Mouse (Mus musculus) megakaryocyte-erythroid progenitor cell, adult 5-6 weeks (primary cell): ENCODE data around the gene Ndufc1. TPM values are rescaled to one million over a fixed set of nuclear protein-coding genes. Genes with fewer than 3 reads are reported as not detected.
"Not testable (repeated sequence)": the region's sequence is repeated elsewhere in the genome, so short reads cannot be mapped to it uniquely, and the experiment has no call there.

Source experiments
- ATAC-seq: replicated peaks from 2 replicates; pipeline ENCODE4 v1.8.0; 2016; ENCODE audit warnings: mild to moderate bottlenecking, inconsistent platforms; ENCODE audit not compliant: severe bottlenecking, poor library complexity, low FRiP score, low TSS enrichment
- total RNA-seq, 2 experiments: library from RNA; stranded (forward) in 1 of 2; stranded (reverse) in 1 of 2; fragments of 200-1000, 215-1000 nt in 1 of 2; fragments of >200 nt in 1 of 2; fragmentation: Nextera tagmentation in 1 of 2; gene quantifications; 2 replicates each; pipeline ENCODE4 v1.2.3; 2014 to 2017

Ndufc1 gene
- total RNA-seq, 2 experiments from 2014 or later = 64.5 to 323 TPM

DNA sequence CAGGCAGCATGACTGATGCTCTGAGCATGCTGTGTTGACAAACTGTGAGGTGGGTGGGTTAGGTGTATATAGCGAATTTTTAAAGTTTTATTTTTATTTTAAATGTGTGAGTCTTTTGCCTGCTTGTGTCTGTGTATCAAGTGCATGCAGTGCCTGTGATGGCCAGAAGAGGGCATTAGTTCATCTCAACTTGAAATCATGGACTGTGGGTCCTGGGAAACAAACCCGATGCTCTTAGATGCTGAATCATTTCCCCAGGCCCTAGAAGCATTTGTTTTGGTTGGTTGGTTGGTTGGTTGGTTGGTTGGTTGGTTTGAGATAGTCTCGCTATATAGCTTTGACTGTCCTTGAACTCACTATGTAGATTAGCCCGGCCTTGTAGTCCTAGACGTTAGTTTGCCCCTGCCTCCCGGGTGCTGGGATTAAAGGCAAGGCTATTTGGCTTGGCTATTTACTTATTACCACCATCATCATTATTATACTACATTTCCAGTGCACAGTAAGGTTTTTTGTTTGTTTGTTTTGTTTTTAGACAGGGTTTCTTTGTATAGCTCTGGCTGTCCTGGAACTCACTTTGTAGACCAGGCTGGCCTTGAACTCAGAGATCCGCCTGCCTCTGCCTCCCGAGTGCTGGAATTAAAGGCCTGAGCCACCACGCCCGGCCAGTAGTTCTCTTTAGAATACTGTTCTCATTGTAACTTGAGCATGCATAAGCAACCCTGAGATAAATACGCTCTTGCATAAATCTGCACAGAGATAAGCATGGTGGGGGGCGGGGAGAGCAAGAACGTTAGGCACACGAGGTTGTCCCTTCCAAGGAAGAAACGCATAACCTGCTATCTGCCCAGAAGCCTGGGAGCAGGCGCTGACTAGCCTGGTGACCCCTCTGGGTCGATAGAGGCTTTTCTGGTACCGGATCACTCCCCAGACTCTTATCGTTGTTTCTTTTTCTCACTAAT lies 33.2 kb downstream of the Ndufc1 start:
- ATAC-seq = peak; percentile 66

DNA sequence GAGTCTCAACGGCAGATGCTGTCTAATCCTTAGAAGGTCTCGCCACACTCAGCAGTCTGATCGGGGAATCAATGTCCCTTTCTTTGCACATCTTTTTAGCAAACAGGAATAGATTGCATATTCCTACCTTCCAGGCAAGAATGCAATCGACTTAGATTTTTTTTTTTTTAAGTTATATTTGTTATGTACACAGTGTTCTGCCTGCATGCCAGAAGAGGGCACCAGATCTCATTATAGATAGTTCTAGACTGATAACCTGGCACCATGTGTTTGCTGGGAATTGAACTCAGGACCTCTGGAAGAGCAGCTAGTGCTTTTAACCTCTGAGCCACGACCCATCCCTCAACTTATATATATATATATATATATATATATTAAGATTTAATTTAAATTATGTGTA lies 35.2 kb downstream of the Ndufc1 start:
- no peak for ATAC-seq

DNA sequence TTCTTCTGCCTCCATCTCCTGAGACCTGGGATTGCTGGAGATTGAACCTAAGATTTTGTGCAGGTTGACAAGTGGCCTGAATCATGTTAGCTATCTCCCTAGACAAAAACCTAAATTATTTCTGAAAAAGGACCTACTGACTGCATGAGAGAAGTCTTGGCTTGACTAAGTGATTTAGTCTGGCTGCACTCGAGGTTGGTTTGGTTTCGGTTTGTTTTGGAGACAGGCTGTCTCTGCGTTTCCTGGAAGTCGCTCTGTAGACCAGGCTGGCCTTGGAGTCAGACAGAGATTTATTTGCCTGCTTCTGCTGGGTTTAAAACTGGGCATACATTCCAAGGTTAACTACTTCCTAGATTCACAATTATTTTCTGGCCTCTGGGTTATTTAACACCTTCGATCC lies 35.9 kb downstream of the Ndufc1 start:
- no peak for ATAC-seq

DNA sequence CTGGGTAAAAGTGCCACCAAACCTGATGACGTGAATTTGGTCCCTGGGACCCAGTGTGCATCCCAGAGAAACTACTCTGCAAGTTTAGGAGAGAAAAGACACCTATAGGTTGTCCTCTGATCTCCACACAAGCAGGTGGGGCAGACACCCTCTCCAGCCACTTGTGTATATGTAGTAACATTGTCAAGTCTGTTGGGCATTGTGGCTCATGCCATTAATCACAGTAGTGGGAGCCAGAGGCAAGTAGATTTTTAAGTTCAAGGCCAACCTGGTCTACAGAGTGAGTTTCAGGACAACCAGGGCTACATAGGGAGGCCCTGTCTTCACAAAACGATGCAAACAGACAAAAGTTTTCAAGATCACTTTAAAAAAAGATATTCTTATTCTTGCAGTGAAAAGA lies 37.0 kb downstream of the Ndufc1 start:
- no peak for ATAC-seq

DNA sequence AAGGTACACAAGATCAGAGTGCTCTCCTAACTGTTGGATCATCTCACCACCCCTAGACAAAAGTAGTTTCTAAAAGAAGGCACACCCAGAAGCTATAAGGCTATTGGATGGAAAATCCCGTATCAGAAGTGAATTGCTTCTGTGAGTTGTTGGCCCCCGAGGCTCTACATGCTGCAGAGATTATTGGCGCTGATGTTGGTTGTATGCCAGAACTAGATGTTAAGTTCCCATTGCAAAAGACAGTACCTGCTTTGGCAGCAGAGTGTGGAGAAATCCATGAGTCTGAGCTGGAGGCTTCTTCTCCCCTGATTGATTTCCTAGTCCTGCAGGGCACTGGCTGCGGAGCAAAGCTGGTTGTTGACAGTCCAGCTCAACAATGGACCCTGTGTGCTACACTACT lies 40.8 kb downstream of the Ndufc1 start:
- no peak for ATAC-seq

DNA sequence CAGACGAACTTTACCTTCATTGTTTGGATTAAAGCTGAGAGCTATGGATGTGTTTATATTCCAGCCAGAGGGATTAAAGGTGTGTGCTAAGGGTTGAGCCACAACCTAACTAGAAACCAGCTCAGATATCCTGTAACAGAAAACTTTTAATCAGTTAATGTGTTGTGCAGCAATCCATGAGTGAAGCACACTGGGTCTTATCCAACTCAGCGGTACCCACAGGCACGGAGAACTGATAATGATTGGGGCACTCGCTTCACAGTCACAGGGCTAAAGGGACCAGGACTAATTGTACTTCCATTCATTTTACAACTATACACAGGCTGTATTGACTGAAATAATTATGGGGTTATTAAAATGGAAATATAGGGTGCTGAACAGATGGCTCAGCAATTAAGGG lies 41.9 kb downstream of the Ndufc1 start:
- peak; percentile 53 for ATAC-seq

DNA sequence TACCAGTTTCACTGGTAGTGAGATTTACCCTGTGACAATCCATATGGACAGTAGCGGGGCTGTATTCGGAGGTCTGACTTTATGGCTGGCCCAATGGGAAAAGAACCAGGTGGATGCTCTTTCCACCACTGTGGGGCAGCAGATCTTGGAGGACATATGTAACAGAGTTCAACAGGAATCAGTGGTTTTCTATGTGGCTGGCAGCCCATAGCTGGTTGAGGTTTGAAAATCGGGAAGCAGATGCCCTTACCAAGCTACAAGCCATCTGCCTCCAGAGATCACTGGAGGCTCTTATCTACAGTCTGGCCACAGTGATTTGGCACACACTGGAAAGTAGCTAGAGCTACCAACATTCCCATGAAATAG lies 43.3 kb downstream of the Ndufc1 start:
- ATAC-seq = no peak

DNA sequence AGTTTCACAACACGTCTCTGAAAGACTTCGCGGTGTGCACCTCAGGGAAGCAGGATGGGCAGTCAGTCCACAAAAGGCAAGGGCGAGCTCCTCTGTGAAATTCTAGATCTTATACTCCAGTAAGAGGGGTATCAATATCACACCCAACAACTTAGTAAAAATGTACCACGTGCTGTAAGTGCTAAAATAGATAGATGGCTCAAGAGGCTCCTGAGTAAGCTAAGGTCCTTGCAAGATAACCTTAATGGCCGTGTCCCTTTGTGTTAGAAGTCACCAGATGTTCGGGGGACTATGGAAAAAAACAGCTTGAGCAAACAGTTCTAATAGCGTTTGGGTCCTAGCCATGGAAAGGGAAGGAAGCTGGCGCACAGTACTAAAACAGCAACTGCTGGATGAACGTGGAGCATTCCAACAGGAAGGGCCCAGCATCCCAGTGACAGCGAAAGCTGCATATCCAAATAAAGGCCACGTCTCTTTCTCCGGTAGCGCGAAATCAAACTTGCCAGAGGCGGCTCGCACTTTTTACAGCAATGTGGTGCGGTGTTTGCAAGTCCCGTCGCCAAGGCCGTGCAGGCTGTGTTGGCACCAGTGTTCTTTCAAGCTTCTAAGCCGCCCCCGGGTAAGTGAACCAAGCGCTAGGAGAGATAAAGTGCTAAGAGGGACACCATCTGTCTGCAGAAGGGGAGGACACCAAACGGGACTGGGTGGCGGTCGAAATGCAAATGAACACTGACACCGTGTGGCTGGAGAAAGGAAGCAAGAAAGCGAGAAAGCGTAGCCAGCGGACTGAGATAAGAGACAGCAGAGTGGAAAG lies 43.9 kb downstream of the Ndufc1 start:
- peak; percentile 92 for ATAC-seq

DNA sequence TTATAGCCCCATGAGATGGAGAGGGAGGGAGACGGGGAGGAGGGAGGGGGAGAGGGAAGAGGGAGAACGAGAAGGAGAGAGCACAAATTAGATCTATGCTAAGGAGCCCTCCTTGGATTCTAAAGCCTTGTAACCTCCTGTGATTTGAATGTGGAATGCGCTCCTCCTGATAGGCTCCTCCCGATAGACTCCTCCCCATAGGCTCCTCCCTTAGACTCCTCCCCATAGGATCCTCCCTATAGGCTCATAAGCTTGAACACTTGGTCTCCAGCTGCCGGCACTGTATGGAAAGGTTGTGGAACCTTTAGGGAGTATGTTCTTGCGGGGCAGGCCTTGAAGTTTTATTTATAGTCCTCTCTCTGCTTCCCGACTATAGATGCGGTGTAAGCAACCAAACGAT lies 47.7 kb downstream of the Ndufc1 start:
- ATAC-seq = no peak

DNA sequence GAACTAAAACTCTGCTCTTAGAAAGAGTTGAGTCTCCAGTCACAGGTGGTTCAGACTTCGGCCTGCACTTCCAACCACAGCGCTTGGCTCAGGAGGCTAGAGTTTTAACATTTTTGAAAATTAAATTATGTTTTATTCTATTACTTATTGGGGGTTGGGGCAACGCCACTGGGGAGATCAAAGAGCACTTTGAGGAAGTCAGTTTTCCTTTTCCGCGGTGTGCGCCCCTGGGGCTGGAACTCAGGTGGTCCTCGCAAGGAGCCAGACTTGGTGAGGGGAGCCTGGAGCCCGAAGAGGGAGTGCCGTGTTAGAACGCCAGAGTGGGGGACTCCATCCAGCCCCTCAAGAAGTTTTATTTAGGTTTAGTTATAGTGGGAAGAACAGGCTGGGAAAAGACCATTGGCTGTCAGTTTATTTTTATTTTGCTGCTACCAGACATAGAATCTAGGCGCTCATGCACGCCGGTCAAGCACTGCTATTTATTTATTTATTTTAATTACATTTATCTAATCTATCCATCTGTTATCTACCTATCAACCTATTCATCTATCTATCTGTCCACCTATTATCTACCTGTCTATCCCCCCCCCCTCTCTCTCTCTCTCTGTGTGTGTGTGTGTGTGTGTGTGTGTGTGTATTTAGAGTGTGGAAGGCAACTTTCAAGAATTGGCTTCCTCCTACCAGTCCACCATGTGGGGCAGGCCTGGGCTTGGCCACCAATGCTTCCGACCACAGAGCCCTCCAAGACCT lies 49.1 kb downstream of the Ndufc1 start:
- no peak for ATAC-seq

DNA sequence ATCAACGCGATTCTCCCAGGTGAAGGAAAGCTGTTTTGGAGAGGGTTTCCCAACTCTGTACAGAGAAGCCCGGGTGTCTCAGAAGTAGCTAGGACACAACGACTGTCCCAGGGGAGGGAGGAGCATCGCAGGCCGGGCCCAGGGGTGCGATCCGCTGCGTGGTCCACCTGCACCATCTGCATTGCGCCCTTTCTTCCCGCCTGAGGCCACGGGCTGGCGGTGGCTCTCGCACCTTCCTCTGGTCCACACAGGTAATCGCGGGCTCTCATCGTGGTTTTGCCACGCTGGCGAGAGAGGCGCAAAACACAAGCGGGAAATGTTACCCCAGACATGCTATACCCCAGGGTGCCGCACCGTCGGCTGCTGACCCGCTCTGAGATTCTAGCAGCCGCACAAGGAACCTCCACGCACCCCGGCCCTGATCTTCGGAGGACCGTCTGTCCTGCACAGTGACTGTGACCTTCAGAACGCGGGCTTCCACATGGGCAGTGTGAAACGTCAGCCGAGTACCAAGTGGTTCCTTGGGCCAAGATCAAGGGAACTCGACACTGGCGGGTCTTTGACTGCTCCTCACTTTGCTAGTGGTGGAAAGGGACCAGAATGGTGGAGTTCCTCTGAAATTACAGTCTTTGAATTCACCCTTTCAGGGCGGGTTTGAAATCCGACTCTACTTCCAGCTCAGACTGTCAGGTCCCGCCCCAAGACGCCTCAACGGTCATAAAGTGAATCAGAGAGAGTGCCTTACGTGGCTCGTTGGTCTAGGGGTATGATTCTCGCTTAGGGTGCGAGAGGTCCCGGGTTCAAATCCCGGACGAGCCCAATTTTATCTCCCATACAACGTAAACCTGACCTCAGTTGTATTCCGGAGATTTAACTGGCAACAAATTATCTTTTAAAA lies 49.9 kb downstream of the Ndufc1 start:
- peak; percentile 71 for ATAC-seq

DNA sequence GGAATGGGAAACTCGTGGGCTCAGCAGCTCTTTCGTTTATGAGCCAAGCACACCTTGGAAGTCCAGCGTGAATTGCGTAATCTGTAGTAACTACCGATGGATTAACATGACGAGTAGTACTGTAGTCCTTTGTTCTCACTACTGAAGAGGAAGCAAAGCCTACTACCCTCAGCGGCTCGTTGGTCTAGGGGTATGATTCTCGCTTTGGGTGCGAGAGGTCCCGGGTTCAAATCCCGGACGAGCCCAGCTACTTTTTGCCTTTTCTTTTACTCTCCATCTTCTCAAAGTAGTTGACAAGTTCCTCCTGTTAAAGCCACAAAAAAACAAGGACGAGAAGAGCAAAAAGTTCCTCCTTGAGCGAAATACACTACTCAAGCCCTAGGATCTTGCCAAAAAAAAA lies 50.6 kb downstream of the Ndufc1 start:
- ATAC-seq = 0 out of 2 replicates have a peak, but pooled peaks have one; percentile 28

DNA sequence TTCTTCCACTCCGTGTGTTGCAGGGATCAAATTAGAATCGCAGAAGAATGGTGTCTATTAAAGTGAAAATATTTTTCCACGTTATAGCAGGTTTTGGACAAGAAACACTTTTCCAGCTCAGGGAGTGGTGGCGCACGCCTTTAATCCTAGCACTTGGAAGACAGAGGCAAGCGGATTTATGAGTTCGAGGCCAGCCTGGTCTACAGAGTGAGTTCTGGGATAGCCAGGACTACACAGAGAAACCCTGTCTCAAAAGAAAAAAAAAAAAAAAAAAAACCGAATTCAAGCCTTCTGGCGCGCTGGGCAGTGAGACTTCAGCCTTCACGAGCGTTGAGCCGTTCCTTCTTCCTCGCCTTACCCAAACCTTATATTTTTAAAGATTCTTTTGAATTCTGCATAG lies 51.2 kb downstream of the Ndufc1 start:
- no peak for ATAC-seq

DNA sequence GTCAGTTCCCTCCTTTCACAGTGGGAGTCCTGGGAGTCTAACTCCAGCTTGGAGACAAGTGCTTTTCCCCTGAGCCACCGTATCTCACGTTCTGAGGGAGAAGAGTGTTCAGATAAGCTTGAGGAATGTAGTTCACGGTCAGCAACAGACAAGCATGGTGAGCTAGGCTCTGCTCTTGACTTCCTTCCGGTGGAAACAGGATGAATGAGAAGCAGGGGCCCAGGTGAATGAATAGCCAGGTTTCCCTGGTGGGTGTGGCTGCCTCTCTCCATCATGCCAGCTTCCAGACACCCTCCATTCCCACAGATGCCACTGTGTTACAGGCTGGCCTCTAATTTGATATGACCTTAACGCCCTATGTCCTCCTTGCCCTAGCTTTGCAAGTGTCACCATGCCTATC lies 51.7 kb downstream of the Ndufc1 start:
- ATAC-seq = no peak

DNA sequence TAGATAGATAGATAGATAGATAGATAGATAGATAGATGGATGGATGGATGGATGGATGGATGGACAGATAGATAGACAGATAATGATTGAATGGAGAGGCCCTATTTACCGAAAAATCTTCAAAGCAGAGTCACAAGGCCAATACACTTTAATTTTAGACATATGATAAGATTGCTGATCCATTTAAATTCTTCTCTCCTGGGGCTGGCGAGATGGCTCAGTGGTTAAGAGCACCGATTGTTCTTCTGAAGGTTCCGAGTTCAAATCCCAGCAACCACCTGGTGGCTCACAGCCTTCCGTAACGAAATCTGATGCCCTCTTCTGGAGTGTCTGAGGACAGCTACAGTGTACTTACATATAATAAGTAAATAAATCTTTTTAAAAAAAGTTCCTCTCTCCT lies 53.8 kb downstream of the Ndufc1 start:
- not testable (repeated sequence) for ATAC-seq
